Mouse (Mus musculus) intestine, postnatal 0 days (tissue): ENCODE data around the gene Sun1. TPM values are rescaled to one million over a fixed set of nuclear protein-coding genes. Genes with fewer than 3 reads are reported as not detected.

Experiments used
- ATAC-seq: fragments of 200-750 bp; cut with Nextera tagmentation; 2 replicates; pipeline ENCODE4 v1.8.0; 2017; ENCODE audit warnings: mild to moderate bottlenecking, moderate TSS enrichment, moderate library complexity
- H3K27ac ChIP-seq: fragments of 300-500 bp; sonication (generic); 2 replicates; pipeline ENCODE4 v1.5.1; 2014; ENCODE audit warnings: mild to moderate bottlenecking, low read depth, low read length, moderate library complexity
- H3K27me3 ChIP-seq: fragments of 300-500 bp; sonication (generic); replicated peaks from 2 replicates; pipeline ENCODE4 v1.6.1; 2014; ENCODE audit warnings: low read length, mixed read lengths; ENCODE audit not compliant: control insufficient read depth, insufficient read depth
- H3K36me3 ChIP-seq: fragments of 300-500 bp; sonication (generic); 2 replicates; pipeline ENCODE4 v1.6.1; 2014; ENCODE audit warnings: mild to moderate bottlenecking, moderate library complexity; ENCODE audit not compliant: control insufficient read depth, insufficient read depth
- H3K4me1 ChIP-seq: fragments of 300-500 bp; sonication (generic); replicated peaks from 2 replicates; pipeline ENCODE4 v1.6.1; 2014; ENCODE audit warnings: antibody characterized with exemption, low read length, mixed read lengths; ENCODE audit not compliant: control insufficient read depth, insufficient read depth
- H3K4me2 ChIP-seq: fragments of 300-500 bp; sonication (generic); replicated peaks from 2 replicates; pipeline ENCODE4 v1.6.1; 2014; ENCODE audit warnings: low read depth, mild to moderate bottlenecking, moderate library complexity
- H3K4me3 ChIP-seq: fragments of 300-500 bp; sonication (generic); 2 replicates; pipeline ENCODE4 v1.5.1; 2014; ENCODE audit warnings: low read depth, low read length
- H3K9ac ChIP-seq: fragments of 300-500 bp; sonication (generic); 2 replicates; pipeline ENCODE4 v1.6.1; 2014; ENCODE audit warnings: mild to moderate bottlenecking, low read depth, low read length
- H3K9me3 ChIP-seq: fragments of 300-500 bp; sonication (generic); 2 replicates; pipeline ENCODE4 v1.6.1; 2016; ENCODE audit warnings: mixed run types; ENCODE audit not compliant: control insufficient read depth
- CTCF ChIP-seq: sonication (generic); IDR thresholded peaks from 2 replicates; pipeline ENCODE4 v1.5.1; 2016; ENCODE audit warnings: low read depth, mild to moderate bottlenecking, control low read depth, antibody characterized with exemption, moderate library complexity
- WGBS: fragments of 180-500 bp; shearing (Covaris S2); extraction: QIAGEN DNeasy Blood & Tissue Kit; methylation state at CpG from one replicate; pipeline ENCODE4 v1.1.7; 2014; 5-methylcytosine and 5-hydroxymethylcytosine counted together
- polyA plus RNA-seq: library from polyadenylated mRNA; unstranded; fragments of >200 nt; fragmentation: Nextera tagmentation; extraction: Ambion mirVana; gene quantifications from 2 replicates; pipeline ENCODE4 v1.2.1, GENCODE M21; 2015

Gene Sun1
- polyA plus RNA-seq, 1 experiment from 2014 or later: 12.2 TPM

GRCm38 (mm10) chr5:139241022-139241761 lies 40.8 kb downstream of the Sun1 start:
- Histone ChIP-seq H3K9me3 (no peaks in the 10 kb centered on the region), H3K36me3 (peaks cover 86% of the 10 kb centered on the region), H3K9ac (no peak overlapping the region), H3K27ac (no peak overlapping the region), H3K4me1 (no peaks in the 10 kb centered on the region), H3K4me3 (no peak overlapping the region), H3K4me2 (no peak overlapping the region), H3K27me3 (no peaks in the 10 kb centered on the region)
- no peak for TF ChIP-seq CTCF
- WGBS: 89% methylated on average over 15 of the region's 15 CpGs
- ATAC-seq: no peak

GRCm38 (mm10) chr5:139243384-139243783 lies 42.9 kb downstream of the Sun1 start:
- no peak overlapping the region for H3K4me2 ChIP-seq
- no peaks in the 10 kb centered on the region for H3K9me3 ChIP-seq
- H3K36me3 ChIP-seq: peaks cover 87% of the 10 kb centered on the region
- ATAC-seq: no peak
- no peaks in the 10 kb centered on the region for H3K27me3 ChIP-seq
- no peak overlapping the region for H3K4me3 ChIP-seq
- no peak for TF ChIP-seq CTCF
- H3K9ac ChIP-seq: no peak overlapping the region
- no peaks in the 10 kb centered on the region for H3K4me1 ChIP-seq
- H3K27ac ChIP-seq: no peak overlapping the region
- WGBS: 70% methylated on average over 1 of the region's 1 CpGs

- no peak overlapping the region for H3K4me2 ChIP-seq
- no peaks in the 10 kb centered on the region for H3K9me3 ChIP-seq
- no peak for ATAC-seq
- peaks cover 53% of the 10 kb centered on the region for H3K36me3 ChIP-seq
- TF ChIP-seq CTCF: no peak
- no peaks in the 10 kb centered on the region for H3K27me3 ChIP-seq
- H3K4me1 ChIP-seq: no peaks in the 10 kb centered on the region
- no peak overlapping the region for H3K27ac ChIP-seq
- H3K9ac ChIP-seq: no peak overlapping the region
- 67% methylated on average over 3 of the region's 3 CpGs for WGBS
- no peak overlapping the region for H3K4me3 ChIP-seq
Measured at GRCm38 (mm10) chr5:139247767-139248166, 47.3 kb downstream of the Sun1 start.

GRCm38 (mm10) chr5:139248846-139249245 lies 48.4 kb downstream of the Sun1 start:
- H3K36me3 ChIP-seq: peaks cover 49% of the 10 kb centered on the region
- no peak overlapping the region for H3K4me3 ChIP-seq
- no peak overlapping the region for H3K4me2 ChIP-seq
- no peak overlapping the region for H3K27ac ChIP-seq
- TF ChIP-seq CTCF: no peak
- no peak overlapping the region for H3K9ac ChIP-seq
- 0 out of 2 replicates have a peak, but pooled peaks cover 4% of the 10 kb centered on the region for H3K4me1 ChIP-seq
- WGBS: 82% methylated on average over 3 of the region's 3 CpGs
- ATAC-seq: no peak
- no peaks in the 10 kb centered on the region for H3K27me3 ChIP-seq
- no peaks in the 10 kb centered on the region for H3K9me3 ChIP-seq

GRCm38 (mm10) chr5:139251279-139251678 lies 50.8 kb downstream of the Sun1 start:
- 78% methylated on average over 7 of the region's 7 CpGs for WGBS
- no peak overlapping the region for H3K9ac ChIP-seq
- H3K27ac ChIP-seq: 0 out of 2 replicates have a peak overlapping the region, but pooled peaks have one; percentile 86
- no peak overlapping the region for H3K4me3 ChIP-seq
- no peaks in the 10 kb centered on the region for H3K27me3 ChIP-seq
- H3K4me2 ChIP-seq: peak overlapping the region; percentile 86
- TF ChIP-seq CTCF: no peak
- no peaks in the 10 kb centered on the region for H3K9me3 ChIP-seq
- H3K36me3 ChIP-seq: peaks cover 29% of the 10 kb centered on the region
- no peak for ATAC-seq
- peaks cover 9% of the 10 kb centered on the region; the same call in 1 of the 2 replicates for H3K4me1 ChIP-seq

GRCm38 (mm10) chr5:139251736-139252080 lies 51.3 kb downstream of the Sun1 start:
- peak overlapping the region; percentile 81 for H3K4me3 ChIP-seq
- H3K4me1 ChIP-seq: peaks cover 9% of the 10 kb centered on the region; the same call in 1 of the 2 replicates
- peak; percentile 51 for TF ChIP-seq CTCF
- peak overlapping the region; percentile 86 for H3K27ac ChIP-seq
- H3K9me3 ChIP-seq: no peaks in the 10 kb centered on the region
- peak overlapping the region; percentile 86 for H3K4me2 ChIP-seq
- H3K27me3 ChIP-seq: no peaks in the 10 kb centered on the region
- under 1% methylated on average over 8 of the region's 8 CpGs for WGBS
- peaks cover 25% of the 10 kb centered on the region for H3K36me3 ChIP-seq
- peak overlapping the region; percentile 54 for H3K9ac ChIP-seq
- peak; percentile 39 for ATAC-seq
